Mouse (Mus musculus) adrenal gland, adult 18-20 months (tissue): ENCODE results near the gene Adamtsl4. TPM values are rescaled to one million over a fixed set of nuclear protein-coding genes. Genes with fewer than 3 reads are reported as not detected.

Source experiments
- DNase-seq, 2 experiments: peaks; one replicate each; pipeline ENCODE4 v3.0.0; 2021 to 2022; ENCODE audit warnings: low spot score in 2 of 2
- microRNA-seq, 2 experiments: library from miRNA; unstranded; fragments of <30 nt; microRNA quantifications; one replicate each; pipeline ENCODE4 v1.2.0; 2021; ENCODE audit warnings: borderline number of aligned reads in 2 of 2
- total RNA-seq, 2 experiments: library from RNA; stranded (reverse); gene quantifications; 1 replicate in 1 of 2; 2 replicates in 1 of 2; pipeline ENCODE4 v1.2.3; 2021

The Adamtsl4 gene
- total RNA-seq, 2 experiments from 2014 or later = 8.6 to 10.1 TPM

- DNase-seq = no peak
Measured at GRCm38 (mm10) chr3:95645313-95646235, 42.1 kb downstream of the Adamtsl4 start.

- DNase-seq = no peak
Measured at GRCm38 (mm10) chr3:95643097-95643496, 44.6 kb downstream of the Adamtsl4 start.

- DNase-seq = no peak
Measured at GRCm38 (mm10) chr3:95639694-95640093, 48.0 kb downstream of the Adamtsl4 start.

GRCm38 (mm10) chr3:95636072-95636471 lies 51.6 kb downstream of the Adamtsl4 start:
- no peak for DNase-seq

- DNase-seq = no peak
Measured at GRCm38 (mm10) chr3:95635636-95636035, 52.1 kb downstream of the Adamtsl4 start.

- no peak for DNase-seq
Measured at GRCm38 (mm10) chr3:95632648-95633588, 54.8 kb downstream of the Adamtsl4 start.

- DNase-seq = no peak
Measured at GRCm38 (mm10) chr3:95631304-95631703, 56.4 kb downstream of the Adamtsl4 start.

GRCm38 (mm10) chr3:95630856-95631255 lies 56.9 kb downstream of the Adamtsl4 start:
- no peak for DNase-seq

GRCm38 (mm10) chr3:95629755-95630154 lies 58.0 kb downstream of the Adamtsl4 start:
- DNase-seq = no peak

GRCm38 (mm10) chr3:95627763-95628162 lies 60.0 kb downstream of the Adamtsl4 start:
- no peak for DNase-seq

Small RNA genes lying within 50 kb of the gene (microRNA-seq; reads per million reads assigned to microRNA genes)
- 0.47 to 1.2 reads per million in 2 experiments for gene Mir7014

Other genes starting within 250 kb of the Adamtsl4 start
- 1 to 10 TPM; 5.0 to 5.9 TPM for gene Ctsk, start 188.7 kb downstream of the Adamtsl4 start, total RNA-seq
- 100 to 1,000 TPM in 1 of 2 experiments, 10 to 100 TPM in 1; 71.3 to 153 TPM for gene Ctss, start 161.1 kb downstream of the Adamtsl4 start, total RNA-seq
- not detected for gene Hormad1, start 128.2 kb downstream of the Adamtsl4 start, total RNA-seq
- 10 to 100 TPM; 32.6 to 37.1 TPM for gene Golph3l, start 99.0 kb downstream of the Adamtsl4 start, total RNA-seq
- 100 to 1,000 TPM in 1 of 2 experiments, 10 to 100 TPM in 1; 92.9 to 105 TPM for gene Ensa, start 62.9 kb downstream of the Adamtsl4 start, total RNA-seq
- 100 to 1,000 TPM; 138 to 228 TPM for gene Mcl1, start 29.1 kb downstream of the Adamtsl4 start, total RNA-seq
- gene Ecm1, start 51.7 kb upstream of the Adamtsl4 start, total RNA-seq = 100 to 1,000 TPM; 427 to 665 TPM
- gene Tars2, start 72.3 kb upstream of the Adamtsl4 start, total RNA-seq = 10 to 100 TPM; 45.5 to 52.1 TPM
- gene Rprd2, start 130.9 kb upstream of the Adamtsl4 start, total RNA-seq = 10 to 100 TPM; 43.0 to 46.8 TPM
- 10 to 100 TPM; 26.7 to 32.8 TPM for gene Prpf3, start 168.0 kb upstream of the Adamtsl4 start, total RNA-seq
- gene Mrps21, start 183.6 kb upstream of the Adamtsl4 start, total RNA-seq = 100 to 1,000 TPM; 252 to 270 TPM
- 1 to 10 TPM; 2.1 to 3.2 TPM for gene Ciart, start 194.3 kb upstream of the Adamtsl4 start, total RNA-seq
- 10 to 100 TPM; 12.0 to 20.3 TPM for gene BC028528, start 204.1 kb upstream of the Adamtsl4 start, total RNA-seq
- gene Aph1a, start 206.1 kb upstream of the Adamtsl4 start, total RNA-seq = 100 to 1,000 TPM; 103 to 120 TPM
- 1 to 10 TPM; 1.1 to 3.6 TPM for gene Car14, start 216.8 kb upstream of the Adamtsl4 start, total RNA-seq
- gene Anp32e, start 241.3 kb upstream of the Adamtsl4 start, total RNA-seq = 100 to 1,000 TPM in 1 of 2 experiments, 10 to 100 TPM in 1; 92.2 to 101 TPM